Mouse (Mus musculus): ENCODE data around the gene Tbc1d23.
"Not testable (repeated sequence)": the region's sequence is repeated elsewhere in the genome, so short reads cannot be mapped to it uniquely, and the experiment has no call there.

The Tbc1d23 gene

GRCm38 (mm10) chr16:57215957-57216356 lies 15.3 kb downstream of the Tbc1d23 start:
- no peak for DNase-seq (ENCODE audit: extremely low spot score)

- no peak for DNase-seq (ENCODE audit: extremely low spot score)
Measured at GRCm38 (mm10) chr16:57211037-57211436, 20.3 kb downstream of the Tbc1d23 start.

- no peak for DNase-seq (ENCODE audit: extremely low spot score)
Measured at GRCm38 (mm10) chr16:57208342-57208741, 23.0 kb downstream of the Tbc1d23 start.

- no peak for DNase-seq (ENCODE audit: extremely low spot score)
Measured at GRCm38 (mm10) chr16:57197281-57197680, 34.0 kb downstream of the Tbc1d23 start.

GRCm38 (mm10) chr16:57196590-57196989 lies 34.7 kb downstream of the Tbc1d23 start:
- DNase-seq (ENCODE audit: extremely low spot score): no peak

GRCm38 (mm10) chr16:57191214-57191613 lies 40.1 kb downstream of the Tbc1d23 start:
- no peak for DNase-seq (ENCODE audit: extremely low spot score)

GRCm38 (mm10) chr16:57190390-57190789 lies 40.9 kb downstream of the Tbc1d23 start:
- no peak for DNase-seq (ENCODE audit: extremely low spot score)

- DNase-seq (ENCODE audit: extremely low spot score): no peak
Measured at GRCm38 (mm10) chr16:57189493-57189892, 41.8 kb downstream of the Tbc1d23 start.

GRCm38 (mm10) chr16:57186618-57187017 lies 44.7 kb downstream of the Tbc1d23 start:
- DNase-seq (ENCODE audit: extremely low spot score): no peak

GRCm38 (mm10) chr16:57182037-57182436 lies 49.3 kb downstream of the Tbc1d23 start:
- DNase-seq (ENCODE audit: extremely low spot score): no peak

GRCm38 (mm10) chr16:57181180-57181579 lies 50.1 kb downstream of the Tbc1d23 start:
- no peak for DNase-seq (ENCODE audit: extremely low spot score)

GRCm38 (mm10) chr16:57177664-57178063 lies 53.6 kb downstream of the Tbc1d23 start:
- DNase-seq (ENCODE audit: extremely low spot score): no peak

GRCm38 (mm10) chr16:57177254-57177653 lies 54.0 kb downstream of the Tbc1d23 start:
- DNase-seq (ENCODE audit: extremely low spot score): no peak

GRCm38 (mm10) chr16:57176276-57176675 lies 55.0 kb downstream of the Tbc1d23 start:
- DNase-seq (ENCODE audit: extremely low spot score): no peak

GRCm38 (mm10) chr16:57175751-57176150 lies 55.6 kb downstream of the Tbc1d23 start:
- no peak for DNase-seq (ENCODE audit: extremely low spot score)

GRCm38 (mm10) chr16:57174480-57174879 lies 56.8 kb downstream of the Tbc1d23 start:
- not testable (repeated sequence) for DNase-seq (ENCODE audit: extremely low spot score)

- DNase-seq (ENCODE audit: extremely low spot score): no peak
Measured at GRCm38 (mm10) chr16:57171570-57171969, 59.7 kb downstream of the Tbc1d23 start.

GRCm38 (mm10) chr16:57171161-57171560 lies 60.1 kb downstream of the Tbc1d23 start:
- DNase-seq (ENCODE audit: extremely low spot score): no peak

- DNase-seq (ENCODE audit: extremely low spot score): peak; percentile 19
Measured at GRCm38 (mm10) chr16:57168236-57168635, 63.1 kb downstream of the Tbc1d23 start.

GRCm38 (mm10) chr16:57167514-57167912 lies 63.8 kb downstream of the Tbc1d23 start:
- no peak for DNase-seq (ENCODE audit: extremely low spot score)

GRCm38 (mm10) chr16:57166611-57167513 lies 64.4 kb downstream of the Tbc1d23 start, which contains the start of gene Nit2:
Gene Nit2 (minus strand): TSS chr16:57167341.
- peak; percentile 93 for DNase-seq (ENCODE audit: extremely low spot score)

- no peak for DNase-seq (ENCODE audit: extremely low spot score)
Measured at GRCm38 (mm10) chr16:57166086-57166485, 65.2 kb downstream of the Tbc1d23 start.

- DNase-seq (ENCODE audit: extremely low spot score): no peak
Measured at GRCm38 (mm10) chr16:57165157-57165556, 66.1 kb downstream of the Tbc1d23 start.
